Comparison of ENCODE assay signal across 26 mouse cellular contexts in genomic region chr1:86015758-86016157, GRCm38 (mm10). TPM values are rescaled to one million over a fixed set of nuclear protein-coding genes. Genes with fewer than 3 reads are reported as not detected.
DNase-seq lines count a peak whose midpoint lies in the region; ATAC-seq and TF ChIP-seq lines count a peak whose summit lies in the region.
"Not testable (repeated sequence)": the region's sequence is repeated elsewhere in the genome, so short reads cannot be mapped to it uniquely, and the experiment has no call there.
"Had no signal": no experiment of that assay in that cellular context is flagged by ENCODE, and none has a peak within 500 bp of the region (broad histone marks: within the 10 kb centered on the region; RNA-seq: fewer than 3 reads in every experiment).

No protein-coding gene starts in this region.

- H3K4me3 ChIP-seq in G1E (ENCODE audit: low read depth, low read length); forebrain, embryonic 16.5 days (replicated peaks; ENCODE audit: low read length); kidney, embryonic 14.5 days (ENCODE audit: low read length): not testable (repeated sequence)

- peak; percentile 63 for ATAC-seq in G1E (ENCODE audit: extremely low read depth, insufficient number of reproducible peaks, low FRiP score, poor library complexity, severe bottlenecking)
- peak; percentile 98 for ATAC-seq in common myeloid progenitor, adult 5-6 weeks (replicated peaks; ENCODE audit: low read depth, poor library complexity, severe bottlenecking)
- ATAC-seq in forebrain, embryonic 16.5 days, result peak; percentile 45; the same call in 1 of the 2 replicates
- ATAC-seq in kidney, embryonic 14.5 days (ENCODE audit: low FRiP score, low TSS enrichment), result 0 out of 2 replicates have a peak, but pooled peaks have one; percentile 49
- ATAC-seq in megakaryocyte progenitor cell, adult 5-6 weeks (replicated peaks; ENCODE audit: poor library complexity), result peak; percentile 97
- peak; percentile 92 for ATAC-seq in neutrophil, adult 5-6 weeks (ENCODE audit: extremely low read depth, insufficient number of reproducible peaks, low FRiP score, poor library complexity, severe bottlenecking)

- not testable (repeated sequence) for DNase-seq in G1E (ENCODE audit: low spot score)
- peak; percentile 57 for DNase-seq in heart, adult 11 months

- not testable (repeated sequence) for H3K4me1 ChIP-seq in G1E (ENCODE audit: insufficient read depth, low read depth, low read length); forebrain, embryonic 16.5 days (replicated peaks; ENCODE audit: control insufficient read depth, insufficient read depth, low read length); kidney, embryonic 14.5 days (ENCODE audit: control insufficient read depth, insufficient read depth, low read length)

- TF ChIP-seq CTCF in G1E (IDR thresholded peaks at IDR 0.05; ENCODE audit: low read depth, low read length), result not testable (repeated sequence)

- not testable (repeated sequence) for H3K9ac ChIP-seq in forebrain, embryonic 16.5 days (replicated peaks; ENCODE audit: low read depth, low read length); kidney, embryonic 14.5 days (ENCODE audit: low read depth, low read length)

- not testable (repeated sequence) for H3K27ac ChIP-seq in forebrain, embryonic 16.5 days (ENCODE audit: low read length); kidney, embryonic 14.5 days (ENCODE audit: low read depth, low read length)

- WGBS in forebrain, embryonic 16.5 days, result 95% methylated on average over 9 of the region's 9 CpGs
- WGBS in kidney, embryonic 14.5 days, result 97% methylated on average over 9 of the region's 9 CpGs

- not testable (repeated sequence) for H3K4me2 ChIP-seq in forebrain, embryonic 16.5 days (ENCODE audit: low read length); kidney, embryonic 14.5 days (replicated peaks; ENCODE audit: low read depth, low read length)

- peaks cover 15% of the 10 kb centered on the region; the same call in 1 of the 2 replicates for H3K27me3 ChIP-seq in G1E (ENCODE audit: insufficient read depth, low read length)
- H3K27me3 ChIP-seq in forebrain, embryonic 16.5 days (replicated peaks; ENCODE audit: control insufficient read depth, insufficient read depth, low read length), result not testable (repeated sequence)
- H3K27me3 ChIP-seq in kidney, embryonic 14.5 days (ENCODE audit: control insufficient read depth, insufficient read depth, low read length), result peaks cover 16% of the 10 kb centered on the region; the same call in 1 of the 2 replicates

- H3K9me3 ChIP-seq in G1E (replicated peaks); forebrain, embryonic 16.5 days (ENCODE audit: control insufficient read depth, low read length); kidney, embryonic 14.5 days (ENCODE audit: control insufficient read depth, low read length): not testable (repeated sequence)

- H3K36me3 ChIP-seq in G1E (replicated peaks); forebrain, embryonic 16.5 days (ENCODE audit: control insufficient read depth, insufficient read depth); kidney, embryonic 14.5 days (ENCODE audit: control insufficient read depth, insufficient read depth, low read length): not testable (repeated sequence)

RNA-seq across cellular contexts. Expression of gene Spata3, which starts 0.9 kb away (rescaled TPM):
- not detected in 2 replicates for total RNA-seq in G1E (2014; fragmentation: Nextera tagmentation)
- total RNA-seq in G1E (2017), result 0.52 TPM in 1 of 2 replicates, not detected in the other
- polyA plus RNA-seq in G1E (2012), result not detected in 2 replicates
- not detected in 2 replicates for total RNA-seq in common myeloid progenitor, adult 5-6 weeks (2017)
- 0.43 and 1.0 TPM in 2 replicates for polyA plus RNA-seq in forebrain, embryonic 16.5 days (2015; fragmentation: Nextera tagmentation; extraction: Ambion mirVana)
- 0.34 TPM in 1 of 2 replicates, not detected in the other for polyA plus RNA-seq in kidney, embryonic 14.5 days (2014; fragmentation: Nextera tagmentation; extraction: Ambion mirVana)
- not detected in 2 replicates for total RNA-seq in megakaryocyte progenitor cell, adult 5-6 weeks (2015)
- not detected in 2 replicates for total RNA-seq in megakaryocyte progenitor cell, adult 5-6 weeks (2017)
- total RNA-seq in neutrophil, adult 5-6 weeks (2017), result not detected in 2 replicates
- total RNA-seq: adrenal gland, adult 8-10 months; adrenal gland, postnatal 25 days; forebrain, postnatal 0 days; gastrocnemius, adult 8-10 months; gastrocnemius, postnatal 25 days; heart, adult 8-10 months; heart, postnatal 25 days; MEL had no signal
- polyA plus RNA-seq: C2C12; embryonic facial prominence, embryonic 12.5 days; embryonic facial prominence, embryonic 15.5 days; erythroblast, embryonic 14.5 days; forebrain, embryonic 10.5 days; forebrain, embryonic 13.5 days; heart, embryonic 11.5 days; heart, embryonic 14.5 days; heart, postnatal 0 days; hindbrain, embryonic 10.5 days; intestine, embryonic 16.5 days had no signal

RNA-seq across cellular contexts. Expression of gene 2810459M11Rik, which starts 29.9 kb away (rescaled TPM):
- total RNA-seq in G1E (2014; fragmentation: Nextera tagmentation) (not detected in 2 replicates), G1E (2017) (0.11 TPM in 1 of 2 replicates, not detected in the other)
- not detected in 2 replicates for polyA plus RNA-seq in G1E (2012)
- total RNA-seq in common myeloid progenitor, adult 5-6 weeks (2017), result 0.23 TPM in 1 of 2 replicates, not detected in the other
- 9.2 and 9.6 TPM in 2 replicates for polyA plus RNA-seq in forebrain, embryonic 16.5 days (2015; fragmentation: Nextera tagmentation; extraction: Ambion mirVana)
- 0.81 and 1.7 TPM in 2 replicates for polyA plus RNA-seq in kidney, embryonic 14.5 days (2014; fragmentation: Nextera tagmentation; extraction: Ambion mirVana)
- total RNA-seq in megakaryocyte progenitor cell, adult 5-6 weeks (2015), result not detected in 2 replicates
- not detected in 2 replicates for total RNA-seq in megakaryocyte progenitor cell, adult 5-6 weeks (2017)
- not detected in 2 replicates for total RNA-seq in neutrophil, adult 5-6 weeks (2017)
- total RNA-seq: gastrocnemius, adult 8-10 months; gastrocnemius, postnatal 25 days; heart, adult 8-10 months; heart, postnatal 25 days; MEL had no signal
- polyA plus RNA-seq: C2C12; heart, postnatal 0 days had no signal

RNA-seq across cellular contexts. Expression of gene Psmd1, which starts 48.4 kb away (rescaled TPM):
- total RNA-seq in G1E (2014; fragmentation: Nextera tagmentation), result 172 and 231 TPM in 2 replicates
- total RNA-seq in G1E (2017), result 176 and 200 TPM in 2 replicates
- 25.5 and 42.8 TPM in 2 replicates for polyA plus RNA-seq in G1E (2012)
- total RNA-seq in common myeloid progenitor, adult 5-6 weeks (2017), result 157 and 173 TPM in 2 replicates
- polyA plus RNA-seq in forebrain, embryonic 16.5 days (2015; fragmentation: Nextera tagmentation; extraction: Ambion mirVana), result 191 and 196 TPM in 2 replicates
- polyA plus RNA-seq in kidney, embryonic 14.5 days (2014; fragmentation: Nextera tagmentation; extraction: Ambion mirVana), result 135 and 207 TPM in 2 replicates
- total RNA-seq in megakaryocyte progenitor cell, adult 5-6 weeks (2015), result 94.8 and 129 TPM in 2 replicates
- 156 and 166 TPM in 2 replicates for total RNA-seq in megakaryocyte progenitor cell, adult 5-6 weeks (2017)
- 39.8 and 44.5 TPM in 2 replicates for total RNA-seq in neutrophil, adult 5-6 weeks (2017)

RNA-seq across cellular contexts. Expression of gene Gpr55, which starts 55.0 kb away (rescaled TPM):
- total RNA-seq in G1E (2014; fragmentation: Nextera tagmentation), result 0.30 and 0.44 TPM in 2 replicates
- 0.93 and 1.2 TPM in 2 replicates for total RNA-seq in G1E (2017)
- 0.14 and 0.37 TPM in 2 replicates for polyA plus RNA-seq in G1E (2012)
- not detected in 2 replicates for total RNA-seq in common myeloid progenitor, adult 5-6 weeks (2017)
- polyA plus RNA-seq in forebrain, embryonic 16.5 days (2015; fragmentation: Nextera tagmentation; extraction: Ambion mirVana), result 0.16 TPM in 1 of 2 replicates, not detected in the other
- 0.07 TPM in 1 of 2 replicates, not detected in the other for polyA plus RNA-seq in kidney, embryonic 14.5 days (2014; fragmentation: Nextera tagmentation; extraction: Ambion mirVana)
- total RNA-seq in megakaryocyte progenitor cell, adult 5-6 weeks (2015), result not detected in 2 replicates
- total RNA-seq in megakaryocyte progenitor cell, adult 5-6 weeks (2017), result not detected in 2 replicates
- total RNA-seq in neutrophil, adult 5-6 weeks (2017), result 0.81 and 1.4 TPM in 2 replicates
- total RNA-seq: gastrocnemius, adult 8-10 months; gastrocnemius, postnatal 25 days; heart, postnatal 25 days had no signal
- polyA plus RNA-seq: C2C12; erythroblast, embryonic 14.5 days; forebrain, embryonic 10.5 days; forebrain, embryonic 13.5 days; heart, embryonic 11.5 days; heart, postnatal 0 days; hindbrain, embryonic 10.5 days had no signal

Comparison
In these comparisons a context has a peak if more than half of its experiments do, and no peak if none do; other contexts are left out.
1. ATAC-seq: peak in every context shown above with its lines; median percentile 98 in common myeloid progenitor, adult 5-6 weeks; 97 in megakaryocyte progenitor cell, adult 5-6 weeks; 92 in neutrophil, adult 5-6 weeks; 63 in G1E; 49 in kidney, embryonic 14.5 days; 45 in forebrain, embryonic 16.5 days.